Mouse (Mus musculus) forebrain, postnatal 0 days (tissue): ENCODE results near the gene Rbpjl. TPM values are rescaled to one million over a fixed set of nuclear protein-coding genes. Genes with fewer than 3 reads are reported as not detected.
A peak's percentile ranks its signal among the peaks of the same experiment; 100 is the strongest.

Experiments used
- ATAC-seq: fragments of 200-750 bp; cut with Nextera tagmentation; 2 replicates; pipeline ENCODE4 v1.8.0; 2017; ENCODE audit warnings: mild to moderate bottlenecking, moderate library complexity
- DNase-seq: peaks from one replicate; pipeline ENCODE4 v3.0.0-alpha.2; 2015
- H3K27ac ChIP-seq: fragments of 300-500 bp; sonication (generic); 2 replicates; pipeline ENCODE4 v1.5.1; 2014; ENCODE audit warnings: low read depth, mild to moderate bottlenecking, antibody characterized with exemption, low read length, moderate library complexity, mixed read lengths
- H3K27me3 ChIP-seq: fragments of 300-500 bp; sonication (generic); 2 replicates; pipeline ENCODE4 v1.6.1; 2014; ENCODE audit warnings: mild to moderate bottlenecking, low read length, mixed read lengths; ENCODE audit not compliant: insufficient read depth
- H3K36me3 ChIP-seq: fragments of 300-500 bp; sonication (generic); 2 replicates; pipeline ENCODE4 v1.6.1; 2014; ENCODE audit warnings: mild to moderate bottlenecking, moderate library complexity; ENCODE audit not compliant: insufficient read depth
- H3K4me1 ChIP-seq: fragments of 300-500 bp; sonication (generic); 2 replicates; pipeline ENCODE4 v1.6.1; 2014; ENCODE audit warnings: antibody characterized with exemption; ENCODE audit not compliant: insufficient read depth
- H3K4me2 ChIP-seq: fragments of 300-500 bp; sonication (generic); 2 replicates; pipeline ENCODE4 v1.6.1; 2014; ENCODE audit warnings: low read depth, mild to moderate bottlenecking, moderate library complexity
- H3K4me3 ChIP-seq: fragments of 300-500 bp; sonication (generic); 2 replicates; pipeline ENCODE4 v1.5.1; 2014; ENCODE audit warnings: low read depth, low read length, mixed read lengths
- H3K9ac ChIP-seq: fragments of 300-500 bp; sonication (generic); 2 replicates; pipeline ENCODE4 v1.6.1; 2014; ENCODE audit warnings: mild to moderate bottlenecking
- H3K9me3 ChIP-seq: fragments of 300-500 bp; sonication (generic); 2 replicates; pipeline ENCODE4 v1.6.1; 2016; ENCODE audit warnings: low read length
- CTCF ChIP-seq: sonication (generic); IDR thresholded peaks from 2 replicates; pipeline ENCODE4 v1.5.1; 2016; ENCODE audit warnings: antibody characterized with exemption, control low read depth, low read depth
- WGBS: fragments of 180-500 bp; shearing (Covaris S2); extraction: QIAGEN DNeasy Blood & Tissue Kit; methylation state at CpG from one replicate; pipeline ENCODE4 v1.1.7; 2014; 5-methylcytosine and 5-hydroxymethylcytosine counted together
- polyA plus RNA-seq: library from polyadenylated mRNA; unstranded; fragments of >200 nt; fragmentation: Nextera tagmentation; extraction: Ambion mirVana; gene quantifications from 2 replicates; pipeline ENCODE4 v1.2.1, GENCODE M21; 2015
- total RNA-seq: library from RNA; depleted of rRNA; stranded (reverse); fragments of >200 nt; gene quantifications from 2 replicates; pipeline ENCODE4 v1.2.3, GENCODE M21; 2014

The Rbpjl gene
- total and polyA plus RNA-seq, 2 experiments from 2014 or later: 0.17 TPM; not detected in 1

GRCm38 (mm10) chr2:164382971-164383370 lies 20.0 kb upstream of the Rbpjl start:
- no peak overlapping the region for H3K4me2 ChIP-seq
- H3K27me3 ChIP-seq: no peaks in the 10 kb centered on the region
- no peak overlapping the region for H3K9ac ChIP-seq
- TF ChIP-seq CTCF: no peak
- H3K4me3 ChIP-seq: no peak overlapping the region
- 87% methylated on average over 3 of the region's 3 CpGs for WGBS
- no peak overlapping the region for H3K27ac ChIP-seq
- DNase-seq (no peak), ATAC-seq (no peak)
- H3K36me3 ChIP-seq: no peaks in the 10 kb centered on the region
- no peaks in the 10 kb centered on the region for H3K4me1 ChIP-seq
- H3K9me3 ChIP-seq: no peaks in the 10 kb centered on the region

DNA sequence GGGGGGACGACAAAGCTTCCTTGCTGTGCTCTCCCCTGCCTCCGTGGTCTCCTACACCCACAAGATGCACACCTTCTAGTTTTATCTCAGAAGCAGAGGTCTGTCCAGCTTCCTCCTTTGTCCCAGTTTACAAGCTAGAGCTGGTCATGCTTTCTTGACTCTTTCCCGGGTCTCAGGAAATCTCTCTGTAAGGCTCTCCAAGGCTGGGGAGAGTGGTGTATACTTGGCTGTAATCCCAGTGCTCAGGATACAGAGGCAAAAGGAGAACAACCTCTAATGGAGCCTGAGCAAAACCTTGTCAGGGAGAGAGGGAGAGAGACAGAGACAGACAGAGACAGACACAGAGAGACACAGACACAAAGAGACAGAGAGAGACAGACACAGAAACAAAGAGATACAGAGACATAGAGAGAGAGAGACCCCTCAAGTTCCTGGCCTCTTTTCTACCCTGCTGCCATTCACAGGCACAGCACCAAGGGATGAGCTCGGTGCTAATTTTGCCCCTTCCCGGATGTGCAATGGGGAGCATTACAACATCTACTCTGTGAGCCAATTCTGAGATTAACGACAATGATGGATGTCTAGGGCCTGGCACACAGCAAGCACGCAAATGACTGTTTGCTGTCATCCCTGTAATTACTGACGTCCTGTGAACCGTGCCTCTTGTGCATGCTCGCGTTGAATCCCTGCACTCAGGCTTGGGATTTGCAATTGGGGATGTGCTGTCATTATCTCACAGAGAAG lies 19.1 kb upstream of the Rbpjl start:
- DNase-seq: no peak

GRCm38 (mm10) chr2:164385927-164386763 lies 16.8 kb upstream of the Rbpjl start:
- no peaks in the 10 kb centered on the region for H3K36me3 ChIP-seq
- no peak overlapping the region for H3K9ac ChIP-seq
- 8% methylated on average over 18 of the region's 18 CpGs for WGBS
- DNase-seq: peak; percentile 51
- no peaks in the 10 kb centered on the region for H3K9me3 ChIP-seq
- peak; percentile 63 for ATAC-seq
- no peak overlapping the region for H3K4me3 ChIP-seq
- H3K4me1 ChIP-seq: no peaks in the 10 kb centered on the region
- H3K4me2 ChIP-seq: no peak overlapping the region
- TF ChIP-seq CTCF: no peak
- no peaks in the 10 kb centered on the region for H3K27me3 ChIP-seq
- no peak overlapping the region for H3K27ac ChIP-seq

More for the DNA sequence above, 19.1 kb upstream of the Rbpjl start:
- TF ChIP-seq CTCF: no peak
- Histone ChIP-seq H3K27ac (no peak overlapping the region), H3K27me3 (no peaks in the 10 kb centered on the region), H3K4me1 (no peaks in the 10 kb centered on the region), H3K9me3 (no peaks in the 10 kb centered on the region), H3K9ac (no peak overlapping the region), H3K4me3 (no peak overlapping the region), H3K36me3 (no peaks in the 10 kb centered on the region), H3K4me2 (no peak overlapping the region)
- ATAC-seq: no peak
- WGBS: 44% methylated on average over 11 of the region's 11 CpGs

- WGBS: 27% methylated on average over 8 of the region's 8 CpGs
- Histone ChIP-seq H3K4me2 (no peak overlapping the region), H3K9ac (no peak overlapping the region), H3K36me3 (no peaks in the 10 kb centered on the region), H3K9me3 (no peaks in the 10 kb centered on the region), H3K4me1 (no peaks in the 10 kb centered on the region), H3K4me3 (no peak overlapping the region), H3K27me3 (no peaks in the 10 kb centered on the region), H3K27ac (no peak overlapping the region)
- DNase-seq (peak; percentile 55), ATAC-seq (no peak)
- peak; percentile 78 for TF ChIP-seq CTCF
These were observed 16.0 kb upstream of the Rbpjl start for GRCm38 (mm10) chr2:164386953-164387352.

DNA sequence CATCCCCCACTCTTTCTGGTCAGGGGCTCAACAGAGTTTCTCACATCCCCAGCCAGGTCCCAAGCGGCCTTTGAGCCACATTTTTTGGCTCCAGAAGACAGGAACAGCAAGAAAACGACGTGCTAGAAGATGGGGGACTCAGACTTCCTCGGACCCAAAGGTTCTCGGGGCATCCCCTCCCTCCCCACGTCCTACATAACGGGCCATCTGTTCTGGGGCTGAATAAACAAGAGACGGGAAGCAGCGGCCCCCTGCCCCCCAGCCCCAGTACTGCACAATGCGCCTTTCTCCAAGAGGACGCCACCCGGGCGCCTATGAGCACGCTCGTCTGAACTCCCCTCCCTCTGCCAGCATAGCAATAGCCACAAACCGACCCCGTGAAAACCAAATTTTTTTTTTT lies 13.9 kb upstream of the Rbpjl start, which contains the start of gene Slpi:
Gene Slpi (minus strand): TSS at position 76 of the 400 bp plus-strand sequence.
- Histone ChIP-seq H3K9me3 (no peaks in the 10 kb centered on the region), H3K27me3 (no peaks in the 10 kb centered on the region), H3K27ac (peak within 1 kb of the TSS; percentile 66), H3K4me1 (no peaks in the 10 kb centered on the region), H3K4me2 (peak within 1 kb of the TSS; percentile 63), H3K4me3 (peak within 1 kb of the TSS; percentile 52), H3K36me3 (no peaks in the 10 kb centered on the region), H3K9ac (peak within 1 kb of the TSS; percentile 69)
- 3% methylated on average over 17 of the region's 17 CpGs for WGBS
- no peak for TF ChIP-seq CTCF
- DNase-seq: no peak
- peak; percentile 76 for ATAC-seq

GRCm38 (mm10) chr2:164389499-164389898 lies 13.4 kb upstream of the Rbpjl start:
- H3K9ac ChIP-seq: peak overlapping the region; percentile 69
- H3K27ac ChIP-seq: peak overlapping the region; percentile 66
- WGBS: 3% methylated on average over 30 of the region's 30 CpGs

DNA sequence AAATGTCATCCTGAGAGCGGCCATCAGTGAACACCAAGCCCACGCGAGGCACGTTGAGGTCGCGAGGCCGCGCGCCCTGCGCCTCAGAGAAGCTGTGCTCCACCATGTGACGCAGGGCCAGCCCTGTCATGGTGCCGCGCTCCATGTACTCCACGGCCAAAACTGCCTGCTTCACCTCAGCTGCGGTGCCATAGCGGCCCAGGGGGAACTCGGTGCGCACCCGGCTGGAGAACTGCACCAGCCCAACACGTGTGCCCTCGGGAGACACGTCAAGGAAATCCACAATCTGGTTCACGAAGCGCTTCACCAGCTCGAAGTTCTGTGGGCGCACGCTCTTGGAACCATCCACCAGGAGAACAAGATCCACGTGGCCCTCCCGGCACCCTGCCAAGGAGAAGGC lies 9.8 kb upstream of the Rbpjl start:
- Histone ChIP-seq H3K27ac (no peak overlapping the region), H3K36me3 (no peaks in the 10 kb centered on the region), H3K4me3 (no peak overlapping the region), H3K4me2 (no peak overlapping the region), H3K27me3 (no peaks in the 10 kb centered on the region), H3K9ac (no peak overlapping the region), H3K4me1 (no peaks in the 10 kb centered on the region), H3K9me3 (no peaks in the 10 kb centered on the region)
- 87% methylated on average over 29 of the region's 29 CpGs for WGBS
- DNase-seq (no peak), ATAC-seq (no peak)
- TF ChIP-seq CTCF: no peak

More at GRCm38 (mm10) chr2:164389499-164389898, 13.4 kb upstream of the Rbpjl start:
- H3K9me3 ChIP-seq: no peaks in the 10 kb centered on the region
- peak; percentile 92 for DNase-seq
- H3K4me1 ChIP-seq: no peaks in the 10 kb centered on the region
- H3K4me2 ChIP-seq: peak overlapping the region; percentile 63
- no peaks in the 10 kb centered on the region for H3K36me3 ChIP-seq
- peak; percentile 82 for ATAC-seq
- TF ChIP-seq CTCF: peak; percentile 90
- H3K27me3 ChIP-seq: no peaks in the 10 kb centered on the region
- H3K4me3 ChIP-seq: peak overlapping the region; percentile 52
